Mouse (Mus musculus) frontal cortex, postnatal 14 days (tissue): ENCODE results near the gene Vmn2r-ps159.
"Not testable (repeated sequence)": the region's sequence is repeated elsewhere in the genome, so short reads cannot be mapped to it uniquely, and the experiment has no call there.

Source experiments
- DNase-seq, 2 experiments: peaks; one replicate each; pipeline ENCODE4 v3.0.0; 2022; ENCODE audit warnings: low spot score in 2 of 2

Gene Vmn2r-ps159

GRCm38 (mm10) chr4:156330803-156331202 lies at the start of gene Vmn2r-ps159:
Vmn2r-ps159 (plus strand) TSS chr4:156331103.
- not testable (repeated sequence) for DNase-seq

- not testable (repeated sequence) for DNase-seq
Observed at GRCm38 (mm10) chr4:156341601-156342504, 10.9 kb downstream of the Vmn2r-ps159 start.

GRCm38 (mm10) chr4:156342569-156343325 lies 11.8 kb downstream of the Vmn2r-ps159 start:
- no peak for DNase-seq

- no peak for DNase-seq
Observed at GRCm38 (mm10) chr4:156343332-156343731, 12.4 kb downstream of the Vmn2r-ps159 start.

- not testable (repeated sequence) for DNase-seq
Observed at GRCm38 (mm10) chr4:156356756-156357437, 26.0 kb downstream of the Vmn2r-ps159 start.
